Mouse (Mus musculus): ENCODE results near the gene Efna5. TPM values are rescaled to one million over a fixed set of nuclear protein-coding genes. Genes with fewer than 3 reads are reported as not detected.

Efna5 gene
- polyA plus RNA-seq, 1 experiment, result 2.8 TPM

- no peak overlapping the region for H3K4me3 ChIP-seq
- H3K36me3 ChIP-seq (ENCODE audit: control insufficient read depth, insufficient read depth), result no peaks in the 10 kb centered on the region
- TF ChIP-seq REST (IDR thresholded peaks at IDR 0.05; ENCODE audit: insufficient read depth, insufficient read length) (no peak), POLR2AphosphoS2 (IDR thresholded peaks at IDR 0.05; ENCODE audit: insufficient read length, low read depth) (no peak), USF1 (IDR thresholded peaks at IDR 0.05; ENCODE audit: low read depth) (no peak), MYOG (IDR thresholded peaks at IDR 0.05; ENCODE audit: control insufficient read depth in 1 of 3, insufficient read depth in 1 of 3, insufficient read length in 2 of 3, low read depth in 2 of 3) (no peak), TCF12 (IDR thresholded peaks at IDR 0.05; ENCODE audit: insufficient read depth, poor library complexity, severe bottlenecking) (no peak), MAX (IDR thresholded peaks at IDR 0.05; ENCODE audit: low read depth) (no peak), CEBPB (IDR thresholded peaks at IDR 0.05; ENCODE audit: insufficient read depth, poor library complexity, severe bottlenecking) (no peak), TCF3 (IDR thresholded peaks at IDR 0.05; ENCODE audit: insufficient read length, low read depth) (no peak), SRF (IDR thresholded peaks at IDR 0.05; ENCODE audit: control insufficient read depth, insufficient read length, low read depth) (no peak), E2F4 (IDR thresholded peaks at IDR 0.05; ENCODE audit: insufficient read depth) (no peak), MYOD1 (IDR thresholded peaks at IDR 0.05; ENCODE audit: control insufficient read depth in 1 of 3, insufficient read length in 2 of 3, low read depth in 2 of 3) (no peak), POLR2A (IDR thresholded peaks at IDR 0.05; ENCODE audit: insufficient read length, low read depth) (no peak)
- peaks cover 14% of the 10 kb centered on the region for H3K79me2 ChIP-seq (ENCODE audit: control insufficient read depth, insufficient read depth)
- H3K4me2 ChIP-seq (ENCODE audit: low read depth), result no peak overlapping the region
- no peak overlapping the region for H3ac ChIP-seq (ENCODE audit: control insufficient read depth, insufficient read length)
- no peaks in the 10 kb centered on the region for H3K27me3 ChIP-seq (ENCODE audit: control insufficient read depth, insufficient read depth, insufficient read length)
These were observed 61.2 kb downstream of the Efna5 start for GRCm38 (mm10) chr17:62819931-62820330.

DNA sequence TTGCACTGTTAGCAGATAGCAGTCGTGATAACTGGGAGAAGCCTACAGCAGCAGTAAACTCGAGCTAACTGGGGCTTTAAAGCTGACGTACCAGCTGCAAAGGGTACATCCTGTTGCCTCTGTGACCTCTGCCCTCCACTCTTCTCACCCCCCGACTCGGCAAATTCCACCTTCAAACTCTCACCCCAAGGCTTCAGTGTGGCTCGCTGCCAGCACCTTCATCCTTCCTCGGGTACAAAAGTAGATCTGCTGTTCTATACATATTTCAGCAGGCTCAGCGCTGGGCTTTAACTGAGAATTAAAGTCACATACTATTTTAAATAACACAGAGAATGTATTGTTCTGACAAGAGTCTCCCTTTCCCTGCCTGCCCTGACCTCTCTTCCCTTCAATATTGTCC lies 62.3 kb downstream of the Efna5 start:
- Histone ChIP-seq H3K79me2 (ENCODE audit: control insufficient read depth, insufficient read depth) (peaks cover 14% of the 10 kb centered on the region), H3K36me3 (ENCODE audit: control insufficient read depth, insufficient read depth) (no peaks in the 10 kb centered on the region), H3K27me3 (ENCODE audit: control insufficient read depth, insufficient read depth, insufficient read length) (no peaks in the 10 kb centered on the region), H3K4me2 (ENCODE audit: low read depth) (peak overlapping the region; percentile 29), H3ac (ENCODE audit: control insufficient read depth, insufficient read length) (no peak overlapping the region), H3K4me3 (no peak overlapping the region)
- TF ChIP-seq USF1 (IDR thresholded peaks at IDR 0.05; ENCODE audit: low read depth) (no peak), MYOG (IDR thresholded peaks at IDR 0.05; ENCODE audit: control insufficient read depth in 1 of 3, insufficient read depth in 1 of 3, insufficient read length in 2 of 3, low read depth in 2 of 3) (no peak), MYOD1 (IDR thresholded peaks at IDR 0.05; ENCODE audit: control insufficient read depth in 1 of 3, insufficient read length in 2 of 3, low read depth in 2 of 3) (no peak), TCF12 (IDR thresholded peaks at IDR 0.05; ENCODE audit: insufficient read depth, poor library complexity, severe bottlenecking) (no peak), E2F4 (IDR thresholded peaks at IDR 0.05; ENCODE audit: insufficient read depth) (no peak), REST (IDR thresholded peaks at IDR 0.05; ENCODE audit: insufficient read depth, insufficient read length) (no peak), TCF3 (IDR thresholded peaks at IDR 0.05; ENCODE audit: insufficient read length, low read depth) (no peak), CEBPB (IDR thresholded peaks at IDR 0.05; ENCODE audit: insufficient read depth, poor library complexity, severe bottlenecking) (no peak), MAX (IDR thresholded peaks at IDR 0.05; ENCODE audit: low read depth) (no peak)

DNA sequence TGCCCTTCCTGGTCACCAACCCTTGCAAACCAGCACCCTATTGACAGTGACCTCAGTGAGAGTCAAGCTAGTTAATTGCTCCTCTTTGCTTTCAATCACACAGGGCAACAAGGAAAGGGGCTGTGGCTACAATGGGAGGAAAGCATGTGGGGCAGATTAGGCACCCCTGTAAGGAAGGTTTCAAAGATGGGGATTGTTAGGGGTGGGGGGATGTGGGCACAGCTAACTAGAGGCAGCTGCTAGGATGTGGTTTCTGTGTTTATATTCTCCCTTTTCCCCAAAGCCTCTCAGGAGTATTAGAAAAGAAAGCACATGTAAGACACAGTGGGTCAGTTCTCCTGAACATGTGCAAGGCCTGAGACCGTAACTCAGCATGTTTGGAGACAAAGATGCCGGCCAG lies 62.8 kb downstream of the Efna5 start:
- Histone ChIP-seq H3K79me2 (ENCODE audit: control insufficient read depth, insufficient read depth) (peaks cover 12% of the 10 kb centered on the region), H3K4me2 (ENCODE audit: low read depth) (peak overlapping the region; percentile 29), H3K4me3 (no peak overlapping the region), H3K27me3 (ENCODE audit: control insufficient read depth, insufficient read depth, insufficient read length) (no peaks in the 10 kb centered on the region), H3K36me3 (ENCODE audit: control insufficient read depth, insufficient read depth) (no peaks in the 10 kb centered on the region), H3ac (ENCODE audit: control insufficient read depth, insufficient read length) (no peak overlapping the region)
- TF ChIP-seq USF1 (IDR thresholded peaks at IDR 0.05; ENCODE audit: low read depth) (no peak), CEBPB (IDR thresholded peaks at IDR 0.05; ENCODE audit: insufficient read depth, poor library complexity, severe bottlenecking) (no peak), POLR2A (IDR thresholded peaks at IDR 0.05; ENCODE audit: insufficient read length, low read depth) (no peak), MYOD1 (IDR thresholded peaks at IDR 0.05; ENCODE audit: control insufficient read depth in 1 of 3, insufficient read length in 2 of 3, low read depth in 2 of 3) (no peak), POLR2AphosphoS2 (IDR thresholded peaks at IDR 0.05; ENCODE audit: insufficient read length, low read depth) (no peak), E2F4 (IDR thresholded peaks at IDR 0.05; ENCODE audit: insufficient read depth) (no peak), REST (IDR thresholded peaks at IDR 0.05; ENCODE audit: insufficient read depth, insufficient read length) (no peak), TCF3 (IDR thresholded peaks at IDR 0.05; ENCODE audit: insufficient read length, low read depth) (no peak), SRF (IDR thresholded peaks at IDR 0.05; ENCODE audit: control insufficient read depth, insufficient read length, low read depth) (no peak), MAX (IDR thresholded peaks at IDR 0.05; ENCODE audit: low read depth) (no peak), TCF12 (IDR thresholded peaks at IDR 0.05; ENCODE audit: insufficient read depth, poor library complexity, severe bottlenecking) (no peak), MYOG (IDR thresholded peaks at IDR 0.05; ENCODE audit: control insufficient read depth in 1 of 3, insufficient read depth in 1 of 3, insufficient read length in 2 of 3, low read depth in 2 of 3) (no peak)

DNA sequence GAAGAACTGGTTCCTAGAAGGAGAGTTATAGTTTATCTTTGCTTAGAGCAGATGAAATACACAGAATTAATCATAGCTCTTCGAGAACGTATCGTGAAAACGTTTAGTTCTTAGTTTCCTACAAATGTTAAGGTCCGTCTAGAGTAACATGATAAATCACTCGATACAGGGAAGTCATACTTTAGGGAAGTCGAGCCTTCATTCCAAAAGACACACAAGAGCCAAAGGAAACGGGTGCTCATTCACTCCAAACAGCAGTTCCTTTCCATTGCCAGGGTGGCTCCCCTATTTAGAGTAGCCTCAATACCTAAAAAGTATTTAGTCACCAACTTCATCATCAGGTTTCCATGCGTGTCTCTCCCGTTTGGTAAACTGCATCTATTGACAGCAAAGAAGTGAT lies 64.2 kb downstream of the Efna5 start:
- H3ac ChIP-seq (ENCODE audit: control insufficient read depth, insufficient read length), result no peak overlapping the region
- no peak overlapping the region for H3K4me3 ChIP-seq
- H3K4me2 ChIP-seq (ENCODE audit: low read depth), result no peak overlapping the region
- H3K79me2 ChIP-seq (ENCODE audit: control insufficient read depth, insufficient read depth), result peaks cover 8% of the 10 kb centered on the region
- H3K27me3 ChIP-seq (ENCODE audit: control insufficient read depth, insufficient read depth, insufficient read length), result no peaks in the 10 kb centered on the region
- TF ChIP-seq TCF12 (IDR thresholded peaks at IDR 0.05; ENCODE audit: insufficient read depth, poor library complexity, severe bottlenecking) (no peak), USF1 (IDR thresholded peaks at IDR 0.05; ENCODE audit: low read depth) (no peak), REST (IDR thresholded peaks at IDR 0.05; ENCODE audit: insufficient read depth, insufficient read length) (no peak), POLR2A (IDR thresholded peaks at IDR 0.05; ENCODE audit: insufficient read length, low read depth) (no peak), MAX (IDR thresholded peaks at IDR 0.05; ENCODE audit: low read depth) (no peak), MYOG (IDR thresholded peaks at IDR 0.05; ENCODE audit: control insufficient read depth in 1 of 3, insufficient read depth in 1 of 3, insufficient read length in 2 of 3, low read depth in 2 of 3) (no peak), MYOD1 (IDR thresholded peaks at IDR 0.05; ENCODE audit: control insufficient read depth in 1 of 3, insufficient read length in 2 of 3, low read depth in 2 of 3) (no peak), POLR2AphosphoS2 (IDR thresholded peaks at IDR 0.05; ENCODE audit: insufficient read length, low read depth) (no peak), CEBPB (IDR thresholded peaks at IDR 0.05; ENCODE audit: insufficient read depth, poor library complexity, severe bottlenecking) (no peak), E2F4 (IDR thresholded peaks at IDR 0.05; ENCODE audit: insufficient read depth) (no peak), TCF3 (IDR thresholded peaks at IDR 0.05; ENCODE audit: insufficient read length, low read depth) (no peak), SRF (IDR thresholded peaks at IDR 0.05; ENCODE audit: control insufficient read depth, insufficient read length, low read depth) (no peak)
- H3K36me3 ChIP-seq (ENCODE audit: control insufficient read depth, insufficient read depth), result no peaks in the 10 kb centered on the region
